Mouse (Mus musculus): Measurements from ENCODE around the gene Wwc1.
A peak's percentile ranks its signal among the peaks of the same experiment; 100 is the strongest.

Wwc1 gene

DNA sequence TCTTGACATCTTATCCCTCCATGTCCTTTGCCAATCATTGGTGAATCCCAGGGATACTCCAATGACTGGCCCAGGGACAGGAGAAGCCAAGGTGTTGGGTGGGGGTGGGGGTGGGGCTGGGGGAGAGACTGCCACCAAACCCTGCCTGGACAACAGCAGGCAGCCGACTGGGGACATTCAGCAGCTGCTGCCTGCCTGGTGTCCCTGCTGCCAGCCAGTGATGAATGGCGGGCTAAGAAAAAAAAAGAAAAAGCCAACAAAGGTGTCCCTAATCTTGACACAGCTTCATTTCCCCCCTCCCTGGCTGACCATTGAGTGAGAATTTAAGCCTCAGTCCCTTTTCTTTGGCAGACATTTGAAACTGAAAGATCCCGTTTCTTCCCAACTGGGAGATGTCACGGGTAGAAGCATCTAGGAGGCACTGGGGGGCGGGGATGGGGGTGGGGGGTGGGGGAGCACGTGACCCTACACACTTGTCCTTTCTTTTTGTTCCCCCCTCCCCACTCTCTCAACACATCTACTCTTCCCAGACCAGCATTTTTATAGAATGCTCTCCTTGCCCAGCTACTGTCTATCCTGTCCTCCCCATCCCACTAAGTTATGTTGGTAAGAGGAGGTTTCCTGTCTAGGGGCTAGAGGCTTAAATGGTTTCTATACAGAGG, 7.9 kb downstream of the Wwc1 start:
- no peak for DNase-seq (ENCODE audit: low read depth)

- DNase-seq (ENCODE audit: low read depth): no peak
Observed at GRCm38 (mm10) chr11:35970806-35971705, 9.3 kb downstream of the Wwc1 start.

- no peak for DNase-seq (ENCODE audit: low read depth)
Observed at GRCm38 (mm10) chr11:35968291-35968690, 12.0 kb downstream of the Wwc1 start.

DNA sequence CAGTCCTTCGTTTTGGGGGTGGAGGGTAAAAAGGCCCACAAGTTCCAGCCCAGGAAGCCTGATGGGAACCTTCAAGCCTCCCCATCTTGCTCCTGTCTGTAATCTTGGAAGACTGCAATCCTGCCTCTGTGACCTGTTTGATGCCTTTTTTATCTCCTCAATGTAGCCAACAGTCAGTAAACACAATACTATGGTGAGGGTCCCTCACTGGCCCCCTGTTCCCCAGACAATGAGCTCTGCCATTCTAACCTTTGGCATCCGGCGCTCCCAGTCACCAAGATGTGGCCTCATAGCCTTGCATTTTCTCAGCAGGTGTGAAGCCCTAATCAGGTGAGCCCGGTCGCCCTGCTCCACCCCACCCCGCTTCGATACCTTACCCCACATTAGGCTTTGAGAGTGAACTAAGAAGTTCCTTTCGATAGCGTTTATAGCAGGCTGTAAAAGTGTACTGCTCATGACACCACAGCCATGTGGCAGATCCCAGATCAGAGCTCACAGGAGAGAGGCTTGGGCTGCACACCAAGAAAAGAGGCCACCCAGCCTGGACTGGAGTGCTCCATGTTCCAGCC, 16.3 kb downstream of the Wwc1 start:
- DNase-seq (ENCODE audit: low read depth): no peak

DNA sequence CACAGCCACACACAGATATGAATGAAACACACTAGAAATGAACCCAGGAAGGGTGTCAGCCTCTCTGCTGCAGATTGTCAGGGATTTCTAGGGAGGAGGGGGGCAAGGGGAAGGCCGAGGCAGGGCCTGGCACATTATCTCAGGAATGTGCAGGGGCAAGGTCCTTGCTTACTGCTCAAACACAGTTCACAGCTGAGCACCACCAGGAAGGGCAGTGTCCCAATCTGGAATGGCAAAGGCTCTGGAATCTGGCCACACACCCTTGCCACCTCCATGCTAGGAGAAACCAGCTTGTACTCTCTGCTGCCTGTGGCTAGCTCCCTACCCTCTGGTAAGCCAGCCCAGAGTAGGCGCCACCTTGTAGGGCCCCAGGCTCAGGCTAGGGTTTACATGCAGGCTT, 16.8 kb downstream of the Wwc1 start:
- no peak for DNase-seq (ENCODE audit: low read depth)

DNA sequence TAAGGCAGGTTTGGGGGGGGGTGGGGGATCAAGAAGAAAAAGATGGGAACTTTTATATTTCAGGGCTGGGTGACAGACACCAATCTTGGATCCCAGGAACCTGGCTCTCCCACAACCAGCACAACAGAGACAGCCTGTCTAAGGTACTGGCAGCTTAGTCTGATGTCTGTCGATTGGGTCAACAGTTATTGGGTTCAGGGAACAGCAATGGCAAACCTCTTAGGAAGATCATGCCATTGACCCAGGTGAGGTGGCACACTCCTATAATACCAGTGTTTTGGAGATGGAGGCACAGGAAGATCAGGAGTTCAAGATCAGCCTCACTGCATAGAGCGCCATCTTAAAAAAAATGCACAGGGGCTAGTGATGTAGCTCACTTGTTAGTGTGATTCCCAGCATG, 17.9 kb downstream of the Wwc1 start:
- DNase-seq (ENCODE audit: low read depth): no peak

DNA sequence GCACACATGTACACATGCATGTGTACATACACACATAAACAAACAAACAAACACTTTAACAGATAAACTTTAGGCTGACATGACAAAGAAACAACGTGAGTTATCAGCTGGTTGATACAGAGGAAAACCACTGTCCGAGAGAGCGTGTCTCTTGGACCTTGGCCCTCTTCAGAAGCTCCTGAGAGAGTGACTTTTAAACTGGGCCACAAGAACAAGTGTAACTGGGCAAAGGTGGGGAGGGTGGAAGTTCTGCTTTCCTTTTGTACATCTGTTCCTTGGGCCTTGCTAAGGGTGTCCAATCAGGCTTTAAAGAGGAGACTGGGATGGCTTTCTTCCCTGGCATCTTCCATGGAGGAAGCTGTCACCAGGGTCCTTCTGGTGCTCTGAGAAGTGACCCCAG, 21.1 kb downstream of the Wwc1 start:
- DNase-seq (ENCODE audit: low read depth): no peak

DNA sequence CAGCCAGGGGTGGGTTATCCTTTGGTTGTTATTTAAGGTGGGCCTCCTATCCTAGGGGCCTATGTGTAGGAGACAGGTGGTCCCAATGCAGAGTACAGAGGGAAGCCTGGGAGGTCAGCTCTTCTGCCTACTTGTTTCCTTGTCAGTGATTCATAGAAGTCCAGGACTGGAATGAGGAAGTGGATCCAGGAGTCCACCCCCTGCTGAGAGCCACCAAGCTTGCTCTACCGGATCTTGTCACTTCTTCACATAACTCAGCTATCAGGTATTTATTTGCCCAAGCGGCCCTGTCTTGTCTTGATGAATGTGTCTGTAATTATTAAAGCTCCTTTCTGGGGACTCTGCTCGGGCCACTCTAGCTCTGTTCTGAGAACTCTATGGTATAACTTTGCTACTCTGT, 24.8 kb downstream of the Wwc1 start:
- no peak for DNase-seq (ENCODE audit: low read depth)

DNA sequence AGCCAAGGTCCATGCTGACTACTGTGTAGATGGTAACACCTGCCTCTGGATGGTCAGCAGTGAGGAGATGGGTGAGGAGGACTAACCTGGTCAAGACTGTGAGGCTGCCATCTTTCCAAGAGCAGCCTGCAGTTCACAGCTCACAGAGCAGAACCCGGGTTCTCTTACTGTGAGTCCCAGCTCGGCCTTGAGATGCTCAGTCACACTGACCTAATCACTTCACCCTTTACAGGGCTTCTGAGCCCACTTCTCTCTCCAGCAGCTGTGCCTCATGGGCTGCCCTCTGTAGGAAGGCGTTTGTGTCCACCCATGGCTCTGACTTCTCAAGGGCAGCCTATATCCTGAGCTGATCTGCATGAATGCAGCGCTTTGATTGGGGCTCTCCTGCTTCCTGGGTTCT, 27.1 kb downstream of the Wwc1 start:
- DNase-seq (ENCODE audit: low read depth): no peak

- no peak for DNase-seq (ENCODE audit: low read depth)
Observed at GRCm38 (mm10) chr11:35951727-35952065, 28.6 kb downstream of the Wwc1 start.

GRCm38 (mm10) chr11:35951058-35951726, 29.1 kb downstream of the Wwc1 start:
- no peak for DNase-seq (ENCODE audit: low read depth)

GRCm38 (mm10) chr11:35950466-35950865, 29.9 kb downstream of the Wwc1 start:
- DNase-seq (ENCODE audit: low read depth): no peak

- DNase-seq (ENCODE audit: low read depth): peak; percentile 42
Observed at GRCm38 (mm10) chr11:35950011-35950410, 30.3 kb downstream of the Wwc1 start.

- DNase-seq (ENCODE audit: low read depth): peak; percentile 49
Observed at GRCm38 (mm10) chr11:35948457-35948881, 31.9 kb downstream of the Wwc1 start.

DNA sequence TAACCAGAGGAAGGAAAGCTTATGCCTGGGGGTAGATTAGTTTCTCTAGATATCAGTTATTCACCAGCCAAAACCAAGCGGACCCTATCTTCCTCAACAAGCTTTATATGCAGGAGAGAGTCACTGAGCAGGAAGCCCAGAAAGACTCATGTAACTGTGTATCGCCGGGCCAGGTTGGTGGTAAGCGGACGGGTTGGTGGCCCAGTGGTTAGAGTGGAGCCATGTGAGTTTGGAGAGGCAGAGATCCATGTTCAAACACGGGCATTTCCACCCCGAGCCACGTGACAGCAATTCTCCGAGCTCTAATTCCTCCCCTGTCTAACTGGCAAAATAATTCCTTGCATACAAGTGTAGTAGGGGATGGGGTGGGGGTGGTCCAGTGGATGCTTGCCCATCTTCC, 32.4 kb downstream of the Wwc1 start:
- DNase-seq (ENCODE audit: low read depth): no peak

DNA sequence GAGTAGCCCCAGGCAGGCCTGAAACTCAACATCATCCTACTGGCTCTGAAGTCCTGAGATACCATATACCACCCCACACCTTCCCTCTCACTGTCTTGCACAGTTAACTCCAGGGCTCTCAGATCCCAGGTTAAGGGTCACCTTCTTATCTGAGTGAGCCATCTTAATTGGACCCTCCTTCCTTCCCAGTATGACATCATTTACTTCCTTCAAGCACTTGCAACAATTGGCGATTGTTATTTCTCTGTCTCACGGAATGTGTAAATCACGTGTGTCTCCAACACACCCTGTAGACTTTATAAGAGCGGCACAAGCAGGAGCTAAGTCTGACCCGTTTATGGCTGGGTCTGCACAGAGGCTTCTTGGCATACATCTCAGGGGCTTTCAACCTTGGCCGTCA, 35.1 kb downstream of the Wwc1 start:
- no peak for DNase-seq (ENCODE audit: low read depth)

DNA sequence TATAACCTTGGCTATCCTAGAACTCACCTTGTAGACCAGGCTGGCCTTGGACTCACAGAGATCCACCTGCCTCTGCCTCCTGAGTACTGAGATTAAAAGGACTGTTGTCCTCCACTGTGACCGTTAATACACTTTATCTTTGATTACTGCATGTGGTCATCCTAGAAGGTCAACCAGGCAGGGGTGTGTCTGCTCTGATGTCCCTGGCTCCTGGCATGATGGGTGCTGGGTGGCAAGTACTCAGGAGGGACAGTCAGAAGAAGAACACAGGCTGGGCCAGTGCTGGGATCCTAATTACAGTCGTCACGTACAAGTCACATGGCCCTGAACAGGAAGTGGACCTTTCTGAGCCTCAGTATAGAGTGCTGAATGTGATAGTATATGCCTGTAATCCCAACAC, 38.7 kb downstream of the Wwc1 start:
- DNase-seq (ENCODE audit: low read depth): no peak

GRCm38 (mm10) chr11:35941064-35941463, 39.3 kb downstream of the Wwc1 start:
- no peak for DNase-seq (ENCODE audit: low read depth)

DNA sequence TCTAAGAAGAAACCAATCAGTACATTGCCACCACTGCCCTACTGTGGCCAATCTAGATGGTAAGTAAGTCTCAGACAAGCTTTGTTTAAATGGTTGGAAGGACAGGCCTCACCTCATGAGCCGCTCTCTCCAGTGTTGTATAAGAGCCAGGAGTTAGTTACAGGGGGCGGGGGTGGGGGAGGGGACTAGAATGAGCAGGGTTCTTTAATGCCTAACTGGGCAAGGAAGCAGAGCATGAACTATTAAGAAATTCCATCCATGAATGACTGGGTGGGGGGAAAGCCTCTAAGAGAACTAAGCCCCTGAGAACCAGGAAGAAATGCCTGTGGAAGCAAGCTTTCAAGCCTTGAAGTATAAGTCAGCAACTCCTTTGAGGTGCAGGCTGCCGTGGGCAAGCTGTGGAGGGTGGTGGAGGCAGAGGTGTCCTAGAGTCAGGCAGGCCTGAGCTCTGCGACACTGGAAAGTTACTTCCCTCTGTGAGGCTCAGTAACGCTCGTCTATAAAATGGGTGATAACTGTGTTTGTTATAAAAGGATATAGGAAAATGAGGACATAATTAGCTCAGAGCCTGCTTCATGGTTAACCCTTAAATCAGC, 41.4 kb downstream of the Wwc1 start:
- no peak for DNase-seq (ENCODE audit: low read depth)

- no peak for DNase-seq (ENCODE audit: low read depth)
Observed at GRCm38 (mm10) chr11:35935645-35936044, 44.7 kb downstream of the Wwc1 start.

DNA sequence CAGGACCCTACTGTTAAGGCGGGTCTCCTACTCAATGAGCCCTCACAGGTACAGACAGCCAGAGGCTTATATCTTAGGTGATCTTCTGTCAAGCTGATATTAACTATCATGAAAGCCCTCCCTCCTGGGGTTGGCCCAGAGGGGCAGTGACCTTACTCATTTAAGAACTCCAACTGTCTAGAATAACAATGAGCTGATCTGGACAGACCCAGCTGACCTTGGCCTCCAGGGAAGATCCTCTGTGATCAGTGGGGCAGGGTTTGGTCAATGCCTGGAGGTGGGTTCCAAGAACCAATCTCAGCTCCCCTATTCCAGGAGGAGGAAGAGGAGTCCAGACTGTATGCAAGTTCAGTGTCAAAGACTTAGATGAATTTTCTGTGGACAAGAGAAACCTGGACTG, 45.2 kb downstream of the Wwc1 start:
- DNase-seq (ENCODE audit: low read depth): no peak

DNA sequence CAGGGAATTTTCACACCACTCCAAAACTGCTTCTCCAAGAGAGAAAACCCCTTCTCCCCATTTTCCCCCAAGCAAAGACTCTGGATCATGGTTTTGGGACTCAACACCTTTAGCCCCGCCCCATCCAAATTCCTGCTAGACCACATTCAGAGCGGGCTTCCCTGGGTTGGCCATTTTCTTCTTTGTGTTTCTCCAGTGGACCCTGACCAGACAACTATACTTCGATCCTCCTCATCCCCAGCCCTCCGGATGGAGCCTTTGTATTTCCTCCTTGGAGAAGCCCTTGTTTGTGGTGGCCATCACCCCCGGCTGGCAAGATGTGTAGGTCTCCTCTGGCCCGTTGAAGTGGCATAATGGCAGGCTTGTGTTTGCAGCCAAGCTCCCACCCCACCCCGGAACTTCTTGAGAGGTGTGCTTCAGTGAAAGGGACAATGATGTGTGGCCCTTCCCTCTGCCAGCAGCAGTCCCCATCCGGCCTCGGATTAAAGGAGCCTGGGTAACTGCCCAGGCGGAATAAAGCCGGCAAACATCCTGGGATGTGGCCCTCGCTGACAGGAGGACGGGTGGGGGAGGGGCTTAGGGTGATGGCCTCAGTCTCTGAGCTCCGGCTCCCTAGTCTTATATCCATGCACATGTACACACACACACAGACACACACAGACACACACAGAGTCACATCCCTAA, 46.8 kb downstream of the Wwc1 start:
- no peak for DNase-seq (ENCODE audit: low read depth)

Measured in fibroblast of lung, adult 2 months (primary cell).